Mouse (Mus musculus): ENCODE results near the gene Scube1. TPM values are rescaled to one million over a fixed set of nuclear protein-coding genes. Genes with fewer than 3 reads are reported as not detected.

Scube1 gene
- polyA plus RNA-seq, 1 experiment from 2014 or later: 8.7 TPM

DNA sequence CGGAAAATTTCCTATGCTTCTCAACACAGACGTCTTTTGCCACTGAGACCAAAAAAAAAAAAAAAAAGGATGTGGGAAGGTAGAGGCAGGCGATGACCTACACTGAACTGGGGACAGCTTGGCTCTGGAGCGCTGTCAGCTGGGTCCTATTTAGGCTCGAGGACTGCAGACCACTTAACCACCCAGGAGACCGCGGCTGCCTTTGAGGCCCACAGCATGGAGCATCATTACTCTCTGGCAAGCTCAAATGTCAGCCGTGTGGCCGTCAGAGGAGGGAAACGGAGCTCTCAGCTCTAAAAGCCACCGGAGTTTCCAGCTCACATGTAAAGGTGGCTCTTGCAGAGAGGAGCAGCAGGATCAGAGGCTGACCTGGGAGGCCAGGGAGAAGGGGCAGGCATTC, 46.2 kb downstream of the Scube1 start:
- H3K9me3 ChIP-seq (replicated peaks; ENCODE audit: control insufficient read depth, low read length, poor library complexity, severe bottlenecking): no peaks in the 10 kb centered on the region
- no peak overlapping the region for H3K9ac ChIP-seq (ENCODE audit: low read depth, low read length)
- H3K4me3 ChIP-seq (ENCODE audit: low read depth, low read length): no peak overlapping the region
- peak; percentile 45; the same call in 1 of the 2 replicates for ATAC-seq
- no peaks in the 10 kb centered on the region for H3K36me3 ChIP-seq (ENCODE audit: control insufficient read depth, insufficient read depth, low read length)
- peaks cover 2% of the 10 kb centered on the region; the same call in 1 of the 2 replicates for H3K27me3 ChIP-seq (ENCODE audit: control insufficient read depth, insufficient read depth, low read depth, low read length)
- H3K27ac ChIP-seq (ENCODE audit: low read length): no peak overlapping the region
- H3K4me1 ChIP-seq (ENCODE audit: control insufficient read depth, insufficient read depth, low read length): peaks cover 12% of the 10 kb centered on the region
- WGBS: 2% methylated on average over 11 of the region's 11 CpGs
- H3K4me2 ChIP-seq (ENCODE audit: low read length): no peak overlapping the region

GRCm38 (mm10) chr15:83678089-83678488, 46.7 kb downstream of the Scube1 start:
- H3K4me2 ChIP-seq (ENCODE audit: low read length): no peak overlapping the region
- H3K4me1 ChIP-seq (ENCODE audit: control insufficient read depth, insufficient read depth, low read length): peaks cover 12% of the 10 kb centered on the region
- ATAC-seq: 0 out of 2 replicates have a peak, but pooled peaks have one; percentile 14
- WGBS: 13% methylated on average over 7 of the region's 7 CpGs
- H3K27me3 ChIP-seq (ENCODE audit: control insufficient read depth, insufficient read depth, low read depth, low read length): no peaks in the 10 kb centered on the region
- H3K9me3 ChIP-seq (replicated peaks; ENCODE audit: control insufficient read depth, low read length, poor library complexity, severe bottlenecking): no peaks in the 10 kb centered on the region
- H3K4me3 ChIP-seq (ENCODE audit: low read depth, low read length): no peak overlapping the region
- H3K27ac ChIP-seq (ENCODE audit: low read length): no peak overlapping the region
- H3K36me3 ChIP-seq (ENCODE audit: control insufficient read depth, insufficient read depth, low read length): no peaks in the 10 kb centered on the region
- no peak overlapping the region for H3K9ac ChIP-seq (ENCODE audit: low read depth, low read length)

DNA sequence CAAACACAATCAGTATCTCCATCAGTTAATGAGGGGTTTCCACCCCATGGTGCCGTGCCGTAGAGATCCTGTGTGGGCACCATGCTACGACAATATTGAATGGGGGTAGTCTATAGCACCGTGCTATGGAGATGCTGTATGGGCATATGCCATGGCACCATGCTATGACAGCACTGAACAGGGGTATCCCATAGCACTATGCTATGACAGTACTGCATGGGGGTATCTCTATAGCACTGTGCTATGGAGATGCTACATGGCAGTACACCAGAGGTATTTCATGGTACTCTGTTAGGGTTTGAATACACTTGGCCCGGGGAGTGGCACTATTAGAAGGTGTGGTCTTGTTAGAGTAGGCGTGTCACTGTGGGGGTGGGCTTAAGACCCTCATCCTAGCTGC, 47.7 kb downstream of the Scube1 start:
- ATAC-seq: no peak; the same call in 1 of the 2 replicates
- H3K4me2 ChIP-seq (ENCODE audit: low read length): no peak overlapping the region
- no peak overlapping the region for H3K9ac ChIP-seq (ENCODE audit: low read depth, low read length)
- no peaks in the 10 kb centered on the region for H3K36me3 ChIP-seq (ENCODE audit: control insufficient read depth, insufficient read depth, low read length)
- H3K9me3 ChIP-seq (replicated peaks; ENCODE audit: control insufficient read depth, low read length, poor library complexity, severe bottlenecking): no peaks in the 10 kb centered on the region
- H3K4me3 ChIP-seq (ENCODE audit: low read depth, low read length): no peak overlapping the region
- 93% methylated on average over 6 of the region's 6 CpGs for WGBS
- H3K27me3 ChIP-seq (ENCODE audit: control insufficient read depth, insufficient read depth, low read depth, low read length): no peaks in the 10 kb centered on the region
- peaks cover 12% of the 10 kb centered on the region for H3K4me1 ChIP-seq (ENCODE audit: control insufficient read depth, insufficient read depth, low read length)
- H3K27ac ChIP-seq (ENCODE audit: low read length): no peak overlapping the region

DNA sequence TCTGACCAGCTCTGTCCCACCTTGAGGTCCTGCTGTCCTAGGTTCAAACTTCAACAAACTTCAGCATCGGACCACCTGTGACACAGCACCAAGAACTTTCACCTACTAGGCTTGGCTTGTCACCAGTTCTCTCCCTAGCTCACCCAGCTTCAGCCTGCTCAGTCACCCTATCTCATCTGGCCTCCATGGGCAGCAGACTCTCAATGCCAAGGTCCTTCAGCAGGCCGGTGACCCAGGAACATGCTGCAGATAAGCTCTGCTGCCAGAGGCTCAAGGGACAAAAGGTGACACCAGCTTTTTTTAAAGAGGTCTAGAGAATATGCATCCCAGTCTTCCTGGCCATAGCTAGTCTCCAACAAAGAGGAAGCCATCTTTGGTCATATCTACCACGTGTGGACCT, 48.5 kb downstream of the Scube1 start:
- Histone ChIP-seq H3K4me2 (ENCODE audit: low read length) (no peak overlapping the region), H3K4me1 (ENCODE audit: control insufficient read depth, insufficient read depth, low read length) (peaks cover 12% of the 10 kb centered on the region), H3K9me3 (replicated peaks; ENCODE audit: control insufficient read depth, low read length, poor library complexity, severe bottlenecking) (no peaks in the 10 kb centered on the region), H3K27ac (ENCODE audit: low read length) (no peak overlapping the region), H3K36me3 (ENCODE audit: control insufficient read depth, insufficient read depth, low read length) (no peaks in the 10 kb centered on the region), H3K4me3 (ENCODE audit: low read depth, low read length) (no peak overlapping the region), H3K9ac (ENCODE audit: low read depth, low read length) (no peak overlapping the region), H3K27me3 (ENCODE audit: control insufficient read depth, insufficient read depth, low read depth, low read length) (no peaks in the 10 kb centered on the region)
- 95% methylated on average over 3 of the region's 3 CpGs for WGBS
- no peak for ATAC-seq

- 82% methylated on average over 3 of the region's 3 CpGs for WGBS
- Histone ChIP-seq H3K9ac (ENCODE audit: low read depth, low read length) (no peak overlapping the region), H3K4me2 (ENCODE audit: low read length) (no peak overlapping the region), H3K27me3 (ENCODE audit: control insufficient read depth, insufficient read depth, low read depth, low read length) (no peaks in the 10 kb centered on the region), H3K9me3 (replicated peaks; ENCODE audit: control insufficient read depth, low read length, poor library complexity, severe bottlenecking) (no peaks in the 10 kb centered on the region), H3K27ac (ENCODE audit: low read length) (no peak overlapping the region), H3K4me3 (ENCODE audit: low read depth, low read length) (no peak overlapping the region), H3K36me3 (ENCODE audit: control insufficient read depth, insufficient read depth, low read length) (no peaks in the 10 kb centered on the region), H3K4me1 (ENCODE audit: control insufficient read depth, insufficient read depth, low read length) (peaks cover 8% of the 10 kb centered on the region)
- ATAC-seq: no peak
These were observed 51.2 kb downstream of the Scube1 start for GRCm38 (mm10) chr15:83673621-83674020.

GRCm38 (mm10) chr15:83667501-83667900, 57.3 kb downstream of the Scube1 start:
- no peaks in the 10 kb centered on the region for H3K9me3 ChIP-seq (replicated peaks; ENCODE audit: control insufficient read depth, low read length, poor library complexity, severe bottlenecking)
- ATAC-seq: no peak
- H3K4me2 ChIP-seq (ENCODE audit: low read length): no peak overlapping the region
- H3K4me1 ChIP-seq (ENCODE audit: control insufficient read depth, insufficient read depth, low read length): no peaks in the 10 kb centered on the region
- no peaks in the 10 kb centered on the region for H3K27me3 ChIP-seq (ENCODE audit: control insufficient read depth, insufficient read depth, low read depth, low read length)
- no peak overlapping the region for H3K27ac ChIP-seq (ENCODE audit: low read length)
- H3K36me3 ChIP-seq (ENCODE audit: control insufficient read depth, insufficient read depth, low read length): no peaks in the 10 kb centered on the region
- WGBS: 43% methylated on average over 6 of the region's 6 CpGs
- no peak overlapping the region for H3K9ac ChIP-seq (ENCODE audit: low read depth, low read length)
- no peak overlapping the region for H3K4me3 ChIP-seq (ENCODE audit: low read depth, low read length)

GRCm38 (mm10) chr15:83666418-83666817, 58.4 kb downstream of the Scube1 start:
- ATAC-seq: no peak
- Histone ChIP-seq H3K4me3 (ENCODE audit: low read depth, low read length) (no peak overlapping the region), H3K27me3 (ENCODE audit: control insufficient read depth, insufficient read depth, low read depth, low read length) (no peaks in the 10 kb centered on the region), H3K9ac (ENCODE audit: low read depth, low read length) (no peak overlapping the region), H3K4me1 (ENCODE audit: control insufficient read depth, insufficient read depth, low read length) (no peaks in the 10 kb centered on the region), H3K36me3 (ENCODE audit: control insufficient read depth, insufficient read depth, low read length) (no peaks in the 10 kb centered on the region), H3K9me3 (replicated peaks; ENCODE audit: control insufficient read depth, low read length, poor library complexity, severe bottlenecking) (no peaks in the 10 kb centered on the region), H3K27ac (ENCODE audit: low read length) (no peak overlapping the region), H3K4me2 (ENCODE audit: low read length) (no peak overlapping the region)
- 90% methylated on average over 10 of the region's 10 CpGs for WGBS

GRCm38 (mm10) chr15:83665993-83666392, 58.8 kb downstream of the Scube1 start:
- H3K9ac ChIP-seq (ENCODE audit: low read depth, low read length): no peak overlapping the region
- H3K9me3 ChIP-seq (replicated peaks; ENCODE audit: control insufficient read depth, low read length, poor library complexity, severe bottlenecking): no peaks in the 10 kb centered on the region
- H3K36me3 ChIP-seq (ENCODE audit: control insufficient read depth, insufficient read depth, low read length): no peaks in the 10 kb centered on the region
- H3K4me2 ChIP-seq (ENCODE audit: low read length): no peak overlapping the region
- H3K4me1 ChIP-seq (ENCODE audit: control insufficient read depth, insufficient read depth, low read length): no peaks in the 10 kb centered on the region
- H3K4me3 ChIP-seq (ENCODE audit: low read depth, low read length): no peak overlapping the region
- H3K27ac ChIP-seq (ENCODE audit: low read length): no peak overlapping the region
- 83% methylated on average over 6 of the region's 6 CpGs for WGBS
- ATAC-seq: no peak
- no peaks in the 10 kb centered on the region for H3K27me3 ChIP-seq (ENCODE audit: control insufficient read depth, insufficient read depth, low read depth, low read length)

DNA sequence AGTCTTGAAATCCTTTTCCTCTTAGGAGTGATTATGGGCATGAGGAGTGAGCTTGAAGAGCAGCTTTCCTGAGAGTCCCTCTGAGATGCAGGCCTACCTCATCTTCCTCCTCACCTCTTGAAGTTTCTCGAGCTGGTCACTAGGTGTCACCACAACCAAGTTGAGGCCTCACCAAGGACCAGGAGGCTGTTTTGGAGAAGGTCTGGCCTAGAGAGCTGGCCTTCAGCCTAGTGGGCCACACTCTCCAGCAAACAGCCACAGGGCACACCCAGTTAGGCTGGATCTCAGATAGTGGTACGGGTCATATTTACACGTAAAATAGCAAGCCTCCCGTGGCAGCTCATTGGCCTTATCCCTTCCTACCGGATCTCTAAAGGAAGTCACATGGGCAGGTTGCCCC, 60.1 kb downstream of the Scube1 start:
- Histone ChIP-seq H3K27ac (ENCODE audit: low read length) (no peak overlapping the region), H3K36me3 (ENCODE audit: control insufficient read depth, insufficient read depth, low read length) (no peaks in the 10 kb centered on the region), H3K9me3 (replicated peaks; ENCODE audit: control insufficient read depth, low read length, poor library complexity, severe bottlenecking) (no peaks in the 10 kb centered on the region), H3K4me2 (ENCODE audit: low read length) (no peak overlapping the region), H3K27me3 (ENCODE audit: control insufficient read depth, insufficient read depth, low read depth, low read length) (no peaks in the 10 kb centered on the region), H3K4me3 (ENCODE audit: low read depth, low read length) (no peak overlapping the region), H3K4me1 (ENCODE audit: control insufficient read depth, insufficient read depth, low read length) (no peaks in the 10 kb centered on the region), H3K9ac (ENCODE audit: low read depth, low read length) (no peak overlapping the region)
- 60% methylated on average over 5 of the region's 5 CpGs for WGBS
- ATAC-seq: 0 out of 2 replicates have a peak, but pooled peaks have one; percentile 14
